Mouse (Mus musculus) embryonic facial prominence, embryonic 12.5 days (tissue): Measurements from ENCODE around the gene Hist1h2be. TPM values are rescaled to one million over a fixed set of nuclear protein-coding genes. Genes with fewer than 3 reads are reported as not detected.
"Not testable (repeated sequence)": the region's sequence is repeated elsewhere in the genome, so short reads cannot be mapped to it uniquely, and the experiment has no call there.

Experiments
- ATAC-seq: fragments of 200-750 bp; cut with Nextera tagmentation; 2 replicates; pipeline ENCODE4 v1.8.0; 2017; ENCODE audit not compliant: insufficient number of reproducible peaks, insufficient read depth, low FRiP score, low TSS enrichment
- H3K27ac ChIP-seq: fragments of 300-500 bp; sonication (generic); 2 replicates; pipeline ENCODE4 v1.5.1; 2016; ENCODE audit warnings: mild to moderate bottlenecking
- H3K27me3 ChIP-seq: fragments of 300-500 bp; sonication (generic); 2 replicates; pipeline ENCODE4 v1.6.1; 2016; ENCODE audit warnings: mild to moderate bottlenecking, moderate library complexity
- H3K36me3 ChIP-seq: fragments of 300-500 bp; sonication (generic); 2 replicates; pipeline ENCODE4 v1.6.1; 2016; ENCODE audit warnings: mild to moderate bottlenecking
- H3K4me1 ChIP-seq: fragments of 300-500 bp; sonication (generic); 2 replicates; pipeline ENCODE4 v1.6.1; 2016
- H3K4me2 ChIP-seq: fragments of 300-500 bp; sonication (generic); replicated peaks from 2 replicates; pipeline ENCODE4 v1.6.1; 2016; ENCODE audit warnings: mild to moderate bottlenecking, moderate library complexity
- H3K4me3 ChIP-seq: fragments of 300-500 bp; sonication (generic); 2 replicates; pipeline ENCODE4 v1.5.1; 2016; ENCODE audit warnings: mild to moderate bottlenecking
- H3K9ac ChIP-seq: fragments of 300-500 bp; sonication (generic); 2 replicates; pipeline ENCODE4 v1.6.1; 2016; ENCODE audit warnings: mild to moderate bottlenecking, moderate library complexity
- H3K9me3 ChIP-seq: fragments of 300-500 bp; sonication (generic); 2 replicates; pipeline ENCODE4 v1.6.1; 2016; ENCODE audit warnings: mild to moderate bottlenecking, moderate library complexity
- WGBS: fragments of 180-500 bp; shearing (Covaris S2); methylation state at CpG from one replicate; pipeline ENCODE4 v1.1.7; 2016; 5-methylcytosine and 5-hydroxymethylcytosine counted together
- microRNA-seq: library from miRNA; unstranded; fragments of <30 nt; microRNA quantifications from one replicate; pipeline ENCODE4, GENCODE M21; 2017
- polyA plus RNA-seq: library from polyadenylated mRNA; unstranded; fragments of >200 nt; fragmentation: Nextera tagmentation; extraction: Ambion mirVana; gene quantifications from 2 replicates; pipeline ENCODE4 v1.2.1, GENCODE M21; 2016

The Hist1h2be gene
- polyA plus RNA-seq, 1 experiment from 2014 or later: 3.6 TPM

DNA sequence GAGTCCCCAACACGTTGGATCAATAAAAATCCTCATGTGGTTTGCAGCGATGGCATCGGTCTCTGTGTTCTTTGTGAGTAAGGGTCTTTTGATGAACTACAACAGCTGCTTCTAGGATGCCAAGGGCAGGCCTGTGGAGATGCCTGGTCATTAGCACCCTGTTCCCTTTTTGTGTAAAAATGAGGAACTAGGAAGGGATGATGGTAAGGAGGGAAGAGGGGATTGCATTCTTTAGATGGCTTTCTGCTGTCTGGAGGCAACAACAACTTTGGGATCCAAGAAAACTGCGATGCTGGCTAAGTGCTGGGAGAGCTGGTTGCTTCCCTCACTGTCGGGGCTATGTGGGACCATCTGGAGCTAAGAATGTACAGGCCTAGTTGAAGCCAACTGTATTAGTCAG, 82.7 kb downstream of the Hist1h2be start:
- ATAC-seq: no peak
- Histone ChIP-seq H3K27ac (peak overlapping the region; percentile 50; the same call in 1 of the 2 replicates), H3K4me3 (no peak overlapping the region), H3K4me2 (no peak overlapping the region), H3K36me3 (no peaks in the 10 kb centered on the region), H3K27me3 (no peaks in the 10 kb centered on the region), H3K4me1 (peaks cover 17% of the 10 kb centered on the region), H3K9ac (no peak overlapping the region), H3K9me3 (no peaks in the 10 kb centered on the region)
- 68% methylated on average over 5 of the region's 5 CpGs for WGBS

DNA sequence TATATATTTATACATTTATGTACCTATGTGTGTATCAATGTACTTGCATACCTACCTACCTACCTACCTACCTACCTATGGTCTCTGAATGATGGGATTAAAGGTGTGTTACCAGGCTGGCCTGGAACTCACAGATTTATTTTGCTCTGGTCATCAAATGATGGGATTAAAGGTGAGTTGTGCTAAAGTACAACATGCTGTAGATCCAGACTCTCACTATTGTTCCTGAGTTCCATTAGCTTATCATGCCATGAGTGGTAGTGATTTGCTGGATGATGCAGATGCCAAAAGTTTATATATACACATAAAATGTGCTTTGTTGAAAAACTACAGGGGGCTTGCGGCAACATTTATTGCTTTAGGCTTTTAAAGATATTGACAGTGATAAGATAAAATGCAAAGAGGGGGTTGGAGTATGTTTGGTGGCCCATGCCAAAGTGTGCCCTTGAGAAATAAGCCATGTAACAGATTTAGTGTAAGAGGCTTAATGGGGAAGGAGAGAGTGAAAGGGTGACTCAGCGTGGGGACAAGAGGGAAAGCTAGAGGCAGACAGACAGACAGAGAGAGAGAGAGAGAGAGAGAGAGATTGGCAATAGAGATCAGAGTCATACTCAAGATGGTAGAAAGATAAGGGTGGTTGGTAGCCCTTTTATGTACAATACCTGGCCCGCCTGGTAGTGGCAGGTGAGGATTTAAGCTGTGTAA, 83.8 kb downstream of the Hist1h2be start:
- Histone ChIP-seq H3K9ac (no peak overlapping the region; the same call in 1 of the 2 replicates), H3K4me3 (peak overlapping the region; percentile 55), H3K9me3 (no peaks in the 10 kb centered on the region), H3K4me1 (peaks cover 21% of the 10 kb centered on the region), H3K36me3 (no peaks in the 10 kb centered on the region), H3K4me2 (peak overlapping the region; percentile 54), H3K27ac (peak overlapping the region; percentile 54; the same call in 1 of the 2 replicates), H3K27me3 (no peaks in the 10 kb centered on the region)
- ATAC-seq: no peak
- 77% methylated on average over 3 of the region's 3 CpGs for WGBS

DNA sequence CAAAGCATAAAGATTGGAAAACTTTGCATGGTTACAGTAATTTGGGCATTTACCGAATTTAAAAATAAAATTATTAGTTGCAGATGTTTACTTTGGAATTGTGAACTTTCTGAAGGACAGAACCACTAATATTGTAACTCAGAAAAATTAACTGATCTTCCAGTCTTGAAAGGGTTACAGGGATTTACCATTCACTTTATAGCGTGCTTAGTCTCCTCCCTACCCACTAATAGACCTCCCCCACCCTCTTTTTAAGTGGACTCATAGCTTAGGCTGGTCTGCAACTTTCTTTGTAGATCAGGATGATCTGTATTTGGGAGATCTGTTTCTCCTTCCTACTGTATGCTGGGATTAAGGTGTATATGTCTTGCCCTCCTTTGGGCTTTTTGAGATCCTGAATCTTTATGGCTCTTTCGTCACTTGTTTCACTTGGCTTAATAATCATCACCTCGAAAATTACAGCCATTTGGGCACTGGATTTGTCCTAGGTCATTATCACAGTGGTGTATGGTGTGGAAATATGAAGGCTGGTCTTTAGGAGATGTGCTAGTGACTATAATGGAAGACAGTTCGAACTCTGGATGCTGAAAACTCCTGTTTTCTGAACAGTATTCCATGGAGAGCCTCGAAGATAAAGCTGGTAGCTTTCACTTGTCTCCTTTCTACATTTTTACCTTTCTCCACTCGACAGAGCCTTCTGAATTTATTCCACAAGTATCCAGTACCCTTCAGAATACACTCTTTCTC, 84.7 kb downstream of the Hist1h2be start:
- Histone ChIP-seq H3K9me3 (no peaks in the 10 kb centered on the region), H3K4me3 (peak overlapping the region; percentile 55), H3K27ac (peak overlapping the region; percentile 95), H3K4me2 (peak overlapping the region; percentile 54), H3K9ac (peak overlapping the region; percentile 62), H3K4me1 (peaks cover 22% of the 10 kb centered on the region), H3K27me3 (no peaks in the 10 kb centered on the region), H3K36me3 (no peaks in the 10 kb centered on the region)
- WGBS: 22% methylated on average over 7 of the region's 7 CpGs
- no peak for ATAC-seq

DNA sequence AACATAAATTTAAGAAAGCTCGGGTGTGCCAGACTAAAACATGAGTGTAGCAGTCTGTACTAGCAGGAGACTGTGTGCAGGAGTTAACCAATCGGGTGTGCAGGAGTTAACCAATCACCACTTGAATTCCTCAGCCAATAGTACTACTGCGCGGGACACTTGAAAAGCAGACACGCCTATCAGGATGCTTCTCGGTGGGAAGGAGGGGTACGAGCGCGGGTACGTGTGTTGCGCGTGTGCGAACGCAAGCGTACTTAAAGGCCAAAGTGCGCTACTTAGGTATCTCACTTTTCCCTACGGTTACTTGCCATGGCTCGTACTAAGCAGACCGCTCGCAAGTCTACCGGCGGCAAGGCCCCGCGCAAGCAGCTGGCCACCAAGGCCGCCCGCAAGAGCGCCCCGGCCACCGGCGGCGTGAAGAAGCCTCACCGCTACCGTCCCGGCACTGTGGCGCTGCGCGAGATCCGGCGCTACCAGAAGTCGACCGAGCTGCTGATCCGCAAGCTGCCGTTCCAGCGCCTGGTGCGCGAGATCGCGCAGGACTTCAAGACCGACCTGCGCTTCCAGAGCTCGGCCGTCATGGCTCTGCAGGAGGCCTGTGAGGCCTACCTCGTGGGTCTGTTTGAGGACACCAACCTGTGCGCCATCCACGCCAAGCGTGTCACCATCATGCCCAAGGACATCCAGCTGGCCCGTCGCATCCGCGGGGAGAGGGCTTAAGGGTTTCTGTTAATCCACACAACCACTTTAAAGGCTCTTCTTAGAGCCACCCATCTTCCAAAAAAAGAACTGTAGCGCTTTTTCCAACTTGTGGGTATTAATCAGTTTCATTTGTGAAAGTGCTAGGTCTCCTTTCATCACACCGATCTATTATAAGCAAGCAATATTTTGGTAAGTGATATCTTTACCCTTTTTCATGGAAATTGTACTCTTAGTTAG, 85.5 kb downstream of the Hist1h2be start, which contains the start of gene Hist1h3g:
Gene Hist1h3g (plus strand): TSS at position 286 of the 939 bp plus-strand sequence.
- ATAC-seq: peak; percentile 92
- under 1% methylated on average over 33 of the region's 62 CpGs for WGBS
- H3K9me3 ChIP-seq, H3K36me3 ChIP-seq, H3K27me3 ChIP-seq: not testable (repeated sequence)
- Histone ChIP-seq H3K9ac (peak within 1 kb of the TSS; percentile 62), H3K4me3 (peak within 1 kb of the TSS; percentile 55), H3K4me1 (peaks cover 22% of the 10 kb centered on the region), H3K27ac (peak within 1 kb of the TSS; percentile 95), H3K4me2 (peak within 1 kb of the TSS; percentile 54)

DNA sequence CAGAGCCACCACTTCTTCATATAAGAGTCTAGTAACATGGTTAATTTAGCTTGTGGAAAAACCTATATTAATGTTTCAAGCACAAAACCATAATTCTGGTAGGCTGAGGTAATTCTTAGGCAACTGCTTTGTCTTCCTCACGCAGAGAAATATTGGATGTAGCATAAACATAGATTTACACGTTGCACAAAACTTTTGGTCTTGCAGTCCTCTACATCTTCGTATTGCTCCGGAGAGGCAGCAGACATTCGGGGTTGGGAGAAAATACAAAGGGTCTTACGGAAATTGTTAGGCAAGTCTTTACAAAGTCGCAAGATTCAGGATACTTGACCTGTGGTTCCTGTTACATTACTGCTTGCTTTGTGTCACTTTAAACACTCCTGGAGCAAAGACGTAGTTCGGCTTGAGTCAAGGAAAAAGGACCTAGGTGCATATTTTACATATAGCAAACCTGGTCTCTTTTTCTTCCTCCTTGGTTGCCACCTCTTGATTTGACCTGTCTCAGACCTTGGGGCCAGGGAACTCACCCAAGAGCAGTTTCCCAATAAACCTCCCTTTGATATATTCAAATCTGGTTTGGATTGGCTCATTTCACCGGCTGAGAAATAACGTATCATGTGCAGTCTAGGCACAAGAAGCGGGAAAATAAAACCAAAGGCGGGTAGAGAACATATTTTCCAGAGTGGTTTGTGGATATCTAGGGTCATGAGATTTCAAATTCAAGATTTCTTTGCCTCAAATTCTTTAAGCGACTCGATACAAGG, 86.4 kb downstream of the Hist1h2be start:
- H3K9me3 ChIP-seq: no peaks in the 10 kb centered on the region
- H3K9ac ChIP-seq: peak overlapping the region; percentile 52
- WGBS: 1% methylated on average over 15 of the region's 15 CpGs
- H3K27me3 ChIP-seq: no peaks in the 10 kb centered on the region
- peaks cover 22% of the 10 kb centered on the region for H3K4me1 ChIP-seq
- peak overlapping the region; percentile 95 for H3K27ac ChIP-seq
- no peak for ATAC-seq
- no peaks in the 10 kb centered on the region for H3K36me3 ChIP-seq
- H3K4me2 ChIP-seq: peak overlapping the region; percentile 54
- peak overlapping the region; percentile 55 for H3K4me3 ChIP-seq

Small RNA genes within 50 kb of the gene (microRNA-seq; reads per million reads assigned to microRNA genes)
- gene Gm44297 (not detected), gene Gm44359 (not detected), gene Gm44394 (not detected)

Other genes with a start within 250 kb of the Hist1h2be start
- gene Abt1, start 197.3 kb downstream of the Hist1h2be start, polyA plus RNA-seq: 12.9 and 13.9 TPM in 2 replicates
- gene Btn1a1, start 155.2 kb downstream of the Hist1h2be start, polyA plus RNA-seq: 0.10 and 0.20 TPM in 2 replicates
- 1.6 TPM in 2 replicates for gene Btn2a2, start 132.3 kb downstream of the Hist1h2be start, polyA plus RNA-seq
- 6.2 and 6.8 TPM in 2 replicates for gene Hist1h4h, start 90.1 kb downstream of the Hist1h2be start, polyA plus RNA-seq
- gene Hist1h2af, start 87.2 kb downstream of the Hist1h2be start, polyA plus RNA-seq: 10.7 and 15.5 TPM in 2 replicates
- gene Hist1h3g, start 85.7 kb downstream of the Hist1h2be start, polyA plus RNA-seq: 7.8 and 11.8 TPM in 2 replicates
- gene Hist1h2bh, start 77.7 kb downstream of the Hist1h2be start, polyA plus RNA-seq: 1.3 and 1.5 TPM in 2 replicates
- 1.3 and 2.3 TPM in 2 replicates for gene Hist1h3f, start 77.1 kb downstream of the Hist1h2be start, polyA plus RNA-seq
- gene Hist1h4f, start 69.5 kb downstream of the Hist1h2be start, polyA plus RNA-seq: 2.1 and 2.4 TPM in 2 replicates
- 0.64 and 0.75 TPM in 2 replicates for gene Hist1h1d, start 67.9 kb downstream of the Hist1h2be start, polyA plus RNA-seq
- 9.5 and 9.6 TPM in 2 replicates for gene Hist1h3e, start 58.8 kb downstream of the Hist1h2be start, polyA plus RNA-seq
- 139 and 153 TPM in 2 replicates for gene Hist1h2ae, start 49.9 kb downstream of the Hist1h2be start, polyA plus RNA-seq
- gene Hist1h2bg, start 49.7 kb downstream of the Hist1h2be start, polyA plus RNA-seq: 11.4 and 15.7 TPM in 2 replicates
- gene Hist1h2bf, start 46.9 kb downstream of the Hist1h2be start, polyA plus RNA-seq: 10.7 and 11.9 TPM in 2 replicates
- gene Hist1h2ad, start 46.7 kb downstream of the Hist1h2be start, polyA plus RNA-seq: 2.0 and 3.6 TPM in 2 replicates
- gene Hist1h3d, start 45.4 kb downstream of the Hist1h2be start, polyA plus RNA-seq: 5.5 and 7.0 TPM in 2 replicates
- gene Hist1h4d, start 39.5 kb downstream of the Hist1h2be start, polyA plus RNA-seq: 123 and 126 TPM in 2 replicates
- 22.6 and 24.2 TPM in 2 replicates for gene Hist1h1e, start 1.4 kb upstream of the Hist1h2be start, polyA plus RNA-seq
- gene Hist1h2ac, start 62.8 kb upstream of the Hist1h2be start, polyA plus RNA-seq: 1.3 TPM in 2 replicates
- gene Hist1h2bc, start 63.1 kb upstream of the Hist1h2be start, polyA plus RNA-seq: 35.4 and 35.6 TPM in 2 replicates
- gene Hist1h1t, start 74.7 kb upstream of the Hist1h2be start, polyA plus RNA-seq: 0.24 and 0.25 TPM in 2 replicates
- 10.5 and 13.6 TPM in 2 replicates for gene Hist1h4c, start 77.3 kb upstream of the Hist1h2be start, polyA plus RNA-seq
- 3.2 and 3.5 TPM in 2 replicates for gene Hfe, start 89.7 kb upstream of the Hist1h2be start, polyA plus RNA-seq
- gene Hist1h1c, start 117.7 kb upstream of the Hist1h2be start, polyA plus RNA-seq: 20.5 and 22.8 TPM in 2 replicates
- gene Hist1h3c, start 124.5 kb upstream of the Hist1h2be start, polyA plus RNA-seq: 19.2 and 19.3 TPM in 2 replicates
- gene Hist1h2bb, start 125.6 kb upstream of the Hist1h2be start, polyA plus RNA-seq: 3.6 and 5.0 TPM in 2 replicates
- gene Hist1h2ab, start 130.0 kb upstream of the Hist1h2be start, polyA plus RNA-seq: 58.7 and 62.9 TPM in 2 replicates
- gene Hist1h3b, start 131.1 kb upstream of the Hist1h2be start, polyA plus RNA-seq: 14.0 and 23.7 TPM in 2 replicates
- gene Hist1h4b, start 135.9 kb upstream of the Hist1h2be start, polyA plus RNA-seq: 9.4 and 11.5 TPM in 2 replicates
- 1.1 and 1.2 TPM in 2 replicates for gene Hist1h4a, start 140.1 kb upstream of the Hist1h2be start, polyA plus RNA-seq
- 7.8 and 9.6 TPM in 2 replicates for gene Hist1h3a, start 141.3 kb upstream of the Hist1h2be start, polyA plus RNA-seq
- 4.0 and 5.8 TPM in 2 replicates for gene Hist1h1a, start 142.5 kb upstream of the Hist1h2be start, polyA plus RNA-seq
- 0.10 TPM in 1 of 2 replicates, not detected in the other for gene Trim38, start 148.8 kb upstream of the Hist1h2be start, polyA plus RNA-seq
- gene Slc17a2, start 185.9 kb upstream of the Hist1h2be start, polyA plus RNA-seq: not detected in 2 replicates
- not detected in 2 replicates for gene Slc17a3, start 218.3 kb upstream of the Hist1h2be start, polyA plus RNA-seq
- gene Slc17a1, start 246.6 kb upstream of the Hist1h2be start, polyA plus RNA-seq: not detected in 2 replicates